22 mouse cellular contexts compared by ENCODE assay signal in the genomic region with DNA sequence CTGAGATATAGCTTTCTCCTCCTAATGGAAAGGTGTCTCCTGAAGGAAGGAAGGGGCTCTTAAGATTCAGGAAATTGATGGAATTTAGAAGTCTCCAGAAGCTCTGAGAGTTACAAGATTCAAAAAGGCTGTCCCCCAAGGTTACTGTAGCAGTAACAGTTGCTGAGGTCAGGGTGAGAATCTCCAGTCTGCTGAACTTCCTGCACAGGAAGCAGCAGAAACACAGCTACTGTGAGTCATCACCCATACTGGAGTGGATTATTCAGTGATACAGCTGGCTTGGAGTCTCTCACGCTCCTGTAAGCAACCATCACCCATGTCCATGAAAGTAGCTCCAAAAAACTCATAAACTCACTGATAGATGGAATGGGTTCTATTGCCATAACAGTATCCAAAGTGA.
DNase-seq lines count a peak whose midpoint lies in the region; ATAC-seq and TF ChIP-seq lines count a peak whose summit lies in the region.
"Had no signal": no experiment of that assay in that cellular context is flagged by ENCODE, and none has a peak within 500 bp of the region (broad histone marks: within the 10 kb centered on the region; RNA-seq: fewer than 3 reads in every experiment).

No protein-coding gene starts in this region.

- H3K9ac ChIP-seq in kidney, postnatal 0 days (ENCODE audit: low read depth, low read length) = no peak overlapping the region
- H3K9ac ChIP-seq in midbrain, embryonic 16.5 days (ENCODE audit: low read depth, low read length) = no peak overlapping the region
- H3K9ac ChIP-seq: embryonic facial prominence, embryonic 13.5 days; heart, embryonic 15.5 days; hindbrain, embryonic 13.5 days had no signal

- no peak overlapping the region for H3K27ac ChIP-seq in kidney, postnatal 0 days
- no peak overlapping the region for H3K27ac ChIP-seq in midbrain, embryonic 16.5 days (ENCODE audit: low read length)
- H3K27ac ChIP-seq: embryonic facial prominence, embryonic 13.5 days; forebrain, embryonic 10.5 days; gastrocnemius, adult 2 months; heart, embryonic 15.5 days; hindbrain, embryonic 13.5 days; hindbrain, postnatal 0 days had no signal

- 38% methylated on average over 1 of the region's 1 CpGs for WGBS in kidney, postnatal 0 days
- WGBS in midbrain, embryonic 16.5 days = 76% methylated on average over 1 of the region's 1 CpGs

- H3K4me1 ChIP-seq in kidney, postnatal 0 days (replicated peaks; ENCODE audit: insufficient read depth, low read length) = no peaks in the 10 kb centered on the region
- no peaks in the 10 kb centered on the region for H3K4me1 ChIP-seq in midbrain, embryonic 16.5 days (ENCODE audit: control insufficient read depth, insufficient read depth, low read length)
- H3K4me1 ChIP-seq: embryonic facial prominence, embryonic 13.5 days; forebrain, embryonic 10.5 days; heart, embryonic 15.5 days; hindbrain, embryonic 13.5 days had no signal

- peak; percentile 4 for DNase-seq in adrenal gland, postnatal 14 days
- no peak for DNase-seq in adrenal gland, postnatal 25 days
- peak; percentile 16 for DNase-seq in kidney, postnatal 0 days (ENCODE audit: low spot score)
- DNase-seq in kidney, adult 18-20 months = no peak
- DNase-seq in brain, adult 2 months (ENCODE audit: low read depth, low spot score) = peak; percentile 22
- DNase-seq: cerebellum, adult 11 months; cerebellum, adult 8-10 months; cerebellum, postnatal 36 days; gastrocnemius, adult 2 months; gastrocnemius, postnatal 25 days; heart, postnatal 14 days; kidney, adult 11 months had no signal

- TF ChIP-seq CTCF in kidney, postnatal 0 days (IDR thresholded peaks at IDR 0.05; ENCODE audit: low read depth) = no peak

- H3K9me3 ChIP-seq in kidney, postnatal 0 days (replicated peaks; ENCODE audit: low read length) = no peaks in the 10 kb centered on the region
- no peaks in the 10 kb centered on the region for H3K9me3 ChIP-seq in midbrain, embryonic 16.5 days (replicated peaks; ENCODE audit: control insufficient read depth, low read length, poor library complexity, severe bottlenecking)
- H3K9me3 ChIP-seq: embryonic facial prominence, embryonic 13.5 days; forebrain, embryonic 10.5 days; G1E; heart, embryonic 15.5 days; hindbrain, embryonic 13.5 days had no signal

- no peaks in the 10 kb centered on the region for H3K27me3 ChIP-seq in kidney, postnatal 0 days (ENCODE audit: insufficient read depth, low read length)
- no peaks in the 10 kb centered on the region for H3K27me3 ChIP-seq in midbrain, embryonic 16.5 days (ENCODE audit: control insufficient read depth, insufficient read depth, low read depth, low read length)
- H3K27me3 ChIP-seq: embryonic facial prominence, embryonic 13.5 days; heart, embryonic 15.5 days; hindbrain, embryonic 13.5 days had no signal

- no peak overlapping the region for H3K4me2 ChIP-seq in kidney, postnatal 0 days (ENCODE audit: low read length)
- H3K4me2 ChIP-seq in midbrain, embryonic 16.5 days (ENCODE audit: low read length) = no peak overlapping the region
- H3K4me2 ChIP-seq: embryonic facial prominence, embryonic 13.5 days; heart, embryonic 11.5 days; heart, embryonic 15.5 days; hindbrain, embryonic 13.5 days had no signal

- no peak overlapping the region for H3K4me3 ChIP-seq in kidney, postnatal 0 days (replicated peaks; ENCODE audit: low read depth, low read length)
- H3K4me3 ChIP-seq in midbrain, embryonic 16.5 days (ENCODE audit: low read depth, low read length) = no peak overlapping the region
- H3K4me3 ChIP-seq: embryonic facial prominence, embryonic 13.5 days; forebrain, embryonic 10.5 days; gastrocnemius, adult 2 months; heart, embryonic 15.5 days; hindbrain, embryonic 13.5 days had no signal

- no peaks in the 10 kb centered on the region for H3K36me3 ChIP-seq in kidney, postnatal 0 days (ENCODE audit: insufficient read depth, low read length)
- H3K36me3 ChIP-seq in midbrain, embryonic 16.5 days (ENCODE audit: control insufficient read depth, insufficient read depth, low read length) = no peaks in the 10 kb centered on the region
- H3K36me3 ChIP-seq: embryonic facial prominence, embryonic 13.5 days; forebrain, embryonic 10.5 days; G1E; heart, embryonic 15.5 days; hindbrain, embryonic 13.5 days had no signal

- ATAC-seq in kidney, postnatal 0 days (replicated peaks; ENCODE audit: low FRiP score, low read depth) = no peak
- ATAC-seq in activated CD4-positive, CD25-positive, alpha-beta regulatory T cell, adult 4 months = no peak
- ATAC-seq in midbrain, embryonic 16.5 days = no peak
- ATAC-seq: forebrain, embryonic 14.5 days; hindbrain, postnatal 0 days had no signal

Comparison
In these comparisons a context has a peak if more than half of its experiments do, and no peak if none do; other contexts are left out.
1. DNase-seq: peak in adrenal gland, postnatal 14 days (single experiment), kidney, postnatal 0 days (single experiment) and brain, adult 2 months (single experiment); none in adrenal gland, postnatal 25 days (single experiment) and kidney, adult 18-20 months (single experiment).